Mouse (Mus musculus) limb, embryonic 14.5 days (tissue): Measurements from ENCODE around the gene Srarp. TPM values are rescaled to one million over a fixed set of nuclear protein-coding genes. Genes with fewer than 3 reads are reported as not detected.

ENCODE experiments used
- ATAC-seq: fragments of 200-750 bp; cut with Nextera tagmentation; 2 replicates; pipeline ENCODE4 v1.8.0; 2017; ENCODE audit warnings: low read depth, moderate number of reproducible peaks, moderate TSS enrichment; ENCODE audit not compliant: low FRiP score
- DNase-seq: peaks from one replicate; pipeline ENCODE4 v3.0.0-alpha.2; 2015; ENCODE audit warnings: low spot score
- H3K27ac ChIP-seq: fragments of 300-500 bp; sonication (generic); replicated peaks from 2 replicates; pipeline ENCODE4 v1.5.1; 2014; ENCODE audit warnings: low read depth, mild to moderate bottlenecking, low read length, moderate library complexity, mixed read lengths
- H3K27me3 ChIP-seq: fragments of 300-500 bp; sonication (generic); 2 replicates; pipeline ENCODE4 v1.6.1; 2014; ENCODE audit warnings: low read length, mixed read lengths; ENCODE audit not compliant: control insufficient read depth, insufficient read depth
- H3K36me3 ChIP-seq: fragments of 300-500 bp; sonication (generic); 2 replicates; pipeline ENCODE4 v1.6.1; 2014; ENCODE audit warnings: mild to moderate bottlenecking, low read length, moderate library complexity, mixed read lengths; ENCODE audit not compliant: control insufficient read depth, insufficient read depth
- H3K4me1 ChIP-seq: fragments of 300-500 bp; sonication (generic); 2 replicates; pipeline ENCODE4 v1.6.1; 2014; ENCODE audit warnings: antibody characterized with exemption, low read length, mixed read lengths; ENCODE audit not compliant: control insufficient read depth, insufficient read depth
- H3K4me2 ChIP-seq: fragments of 300-500 bp; sonication (generic); replicated peaks from 2 replicates; pipeline ENCODE4 v1.6.1; 2014; ENCODE audit warnings: low read depth, mild to moderate bottlenecking, low read length, moderate library complexity; ENCODE audit not compliant: severe bottlenecking
- H3K4me3 ChIP-seq: fragments of 300-500 bp; sonication (generic); replicated peaks from 2 replicates; pipeline ENCODE4 v1.5.1; 2014; ENCODE audit warnings: low read length
- H3K9ac ChIP-seq: fragments of 300-500 bp; sonication (generic); 2 replicates; pipeline ENCODE4 v1.6.1; 2014; ENCODE audit warnings: mild to moderate bottlenecking, low read depth, low read length, moderate library complexity; ENCODE audit not compliant: severe bottlenecking
- H3K9me3 ChIP-seq: fragments of 300-500 bp; sonication (generic); 2 replicates; pipeline ENCODE4 v1.6.1; 2016; ENCODE audit warnings: low read length; ENCODE audit not compliant: control insufficient read depth
- POLR2A ChIP-seq: fragments of 200-500 bp; IDR thresholded peaks from 2 replicates; pipeline ENCODE4 v1.8.0; 2012; ENCODE audit warnings: inconsistent platforms, mild to moderate bottlenecking, moderate library complexity, borderline replicate concordance; ENCODE audit not compliant: insufficient read depth, insufficient read length; ENCODE audit errors: extremely low read depth
- WGBS: fragments of 180-500 bp; shearing (Covaris S2); extraction: QIAGEN DNeasy Blood & Tissue Kit; methylation state at CpG from one replicate; pipeline ENCODE4 v1.1.7; 2014; 5-methylcytosine and 5-hydroxymethylcytosine counted together
- polyA plus RNA-seq, 2 experiments: library from polyadenylated mRNA; depleted of rRNA in 1 of 2; stranded (reverse) in 1 of 2; unstranded in 1 of 2; fragments of >200 nt; fragmentation: Nextera tagmentation in 1 of 2; extraction: Ambion mirVana in 1 of 2; gene quantifications; 2 replicates each; pipeline versions ENCODE4 v1.2.1 to v1.2.3; 2012 to 2014

Srarp gene
- polyA plus RNA-seq, 2 experiments = not detected

DNA sequence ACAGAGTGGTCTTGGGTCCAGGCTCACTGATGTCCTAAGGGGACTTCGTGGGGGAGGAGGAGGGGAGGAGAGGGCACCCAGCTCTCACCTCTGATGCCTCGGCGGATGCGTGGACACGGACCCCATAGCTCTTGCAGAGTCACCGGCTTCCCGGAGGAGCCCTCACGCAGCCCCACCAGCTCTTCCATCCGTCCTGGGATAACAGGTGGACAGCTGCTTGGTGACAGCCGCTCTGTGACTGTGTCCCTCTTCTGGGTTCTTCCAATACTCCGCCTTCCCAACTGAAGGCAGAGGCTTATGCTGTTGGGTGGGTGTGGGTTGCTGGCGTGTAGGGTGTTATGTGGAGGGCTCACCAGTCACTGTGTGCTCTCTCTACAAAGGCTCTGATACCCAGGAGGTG, 38.0 kb downstream of the Srarp start:
- Histone ChIP-seq H3K4me1 (peaks cover 5% of the 10 kb centered on the region), H3K9me3 (no peaks in the 10 kb centered on the region), H3K27me3 (no peaks in the 10 kb centered on the region), H3K36me3 (no peaks in the 10 kb centered on the region), H3K9ac (no peak overlapping the region), H3K27ac (no peak overlapping the region), H3K4me2 (no peak overlapping the region), H3K4me3 (no peak overlapping the region)
- TF ChIP-seq POLR2A = no peak
- 75% methylated on average over 11 of the region's 12 CpGs for WGBS
- DNase-seq (no peak), ATAC-seq (no peak)

DNA sequence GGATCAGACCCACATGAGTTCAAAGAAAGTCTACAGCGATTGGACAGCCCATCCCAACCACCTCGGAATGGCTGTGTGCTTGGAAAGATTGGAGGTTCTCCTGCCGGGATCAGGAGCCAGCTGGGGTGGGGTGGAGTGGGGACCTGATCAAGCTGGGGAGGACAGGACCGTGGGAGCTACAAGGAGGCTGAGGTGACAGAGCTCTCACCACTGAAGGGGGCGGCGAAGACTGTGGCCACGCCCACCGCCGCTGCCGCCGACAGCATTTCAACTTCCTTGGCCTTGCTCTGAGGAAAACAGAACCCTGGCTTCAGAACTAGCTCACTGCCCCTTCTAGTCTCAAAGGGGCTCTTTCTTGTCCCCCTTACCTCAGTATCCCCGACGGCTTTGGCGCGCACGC, 41.2 kb downstream of the Srarp start:
- no peak overlapping the region for H3K4me3 ChIP-seq
- no peak for TF ChIP-seq POLR2A
- H3K9me3 ChIP-seq = no peaks in the 10 kb centered on the region
- WGBS = 16% methylated on average over 16 of the region's 16 CpGs
- H3K9ac ChIP-seq = no peak overlapping the region
- ATAC-seq (no peak), DNase-seq (no peak)
- peaks cover 5% of the 10 kb centered on the region for H3K4me1 ChIP-seq
- H3K27ac ChIP-seq = no peak overlapping the region
- peak overlapping the region; percentile 23; the same call in 1 of the 2 replicates for H3K4me2 ChIP-seq
- no peaks in the 10 kb centered on the region for H3K27me3 ChIP-seq
- H3K36me3 ChIP-seq = no peaks in the 10 kb centered on the region

DNA sequence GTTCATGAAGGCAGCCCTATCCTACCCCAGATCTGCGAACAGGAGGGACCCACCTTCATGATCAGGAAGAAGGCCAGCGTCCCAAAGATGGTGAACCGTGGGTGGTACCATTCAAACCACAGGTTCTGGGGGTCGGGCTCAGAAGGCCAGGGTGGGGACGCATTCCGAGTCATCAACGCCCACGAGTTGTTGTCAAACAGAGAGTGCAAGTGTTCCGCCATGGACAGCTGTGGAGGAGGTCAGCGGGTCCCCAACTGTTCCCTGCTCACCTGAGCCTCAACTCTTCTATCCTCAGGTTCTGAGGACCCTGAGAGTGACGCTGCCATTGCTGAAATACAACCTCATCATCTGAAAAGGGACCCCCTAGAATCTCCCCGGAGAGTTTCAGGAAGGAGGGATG, 44.6 kb downstream of the Srarp start:
- no peak for DNase-seq
- Histone ChIP-seq H3K9me3 (no peaks in the 10 kb centered on the region), H3K4me2 (no peak overlapping the region), H3K27me3 (no peaks in the 10 kb centered on the region), H3K9ac (no peak overlapping the region), H3K27ac (no peak overlapping the region), H3K4me1 (peaks cover 7% of the 10 kb centered on the region), H3K4me3 (no peak overlapping the region), H3K36me3 (no peaks in the 10 kb centered on the region)
- no peak for ATAC-seq
- WGBS = 82% methylated on average over 12 of the region's 12 CpGs
- no peak for TF ChIP-seq POLR2A

DNA sequence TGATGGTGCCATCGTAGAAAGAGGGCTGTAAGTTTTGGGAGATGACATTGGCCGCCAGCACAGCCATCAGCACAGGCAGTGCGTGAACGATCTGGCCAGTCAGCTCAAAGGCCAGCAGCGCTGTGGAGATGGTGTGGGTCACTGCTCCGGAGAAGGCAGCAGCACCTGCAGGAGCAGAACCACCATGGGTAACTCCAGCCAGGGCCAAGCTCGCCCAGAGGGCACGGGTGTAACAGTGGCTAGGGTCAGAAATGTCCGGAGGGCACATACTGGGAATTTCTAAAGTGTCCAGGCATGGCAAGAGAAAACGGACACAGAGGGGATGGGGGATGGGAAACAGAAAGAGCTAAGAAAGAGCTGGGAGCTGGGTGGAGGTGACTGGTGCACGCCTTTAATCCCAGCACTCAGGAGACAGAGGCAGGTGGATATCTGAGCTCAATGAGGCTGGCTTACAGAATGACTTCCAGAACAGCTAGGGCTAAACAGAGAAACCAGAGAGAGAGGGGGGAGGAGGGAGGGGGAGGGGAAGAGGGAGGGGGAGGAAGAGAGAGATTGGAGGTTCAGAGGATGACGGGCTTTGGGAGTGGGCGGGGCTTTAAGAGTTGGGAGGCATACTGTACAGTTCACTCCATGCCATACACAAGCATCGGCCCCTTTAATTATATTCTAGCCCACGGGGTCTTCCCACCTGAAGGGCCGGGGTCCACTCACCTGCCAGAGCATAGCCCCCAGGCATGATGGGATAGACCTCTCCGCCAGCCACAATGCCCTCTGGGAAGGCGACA, 46.3 kb downstream of the Srarp start:
- H3K9ac ChIP-seq = no peak overlapping the region
- no peaks in the 10 kb centered on the region for H3K36me3 ChIP-seq
- DNase-seq = no peak
- peaks cover 2% of the 10 kb centered on the region; the same call in 1 of the 2 replicates for H3K4me1 ChIP-seq
- 59% methylated on average over 18 of the region's 18 CpGs for WGBS
- no peak overlapping the region for H3K27ac ChIP-seq
- TF ChIP-seq POLR2A = no peak
- ATAC-seq = no peak
- peaks cover 3% of the 10 kb centered on the region; the same call in 1 of the 2 replicates for H3K27me3 ChIP-seq
- no peak overlapping the region for H3K4me2 ChIP-seq
- no peak overlapping the region for H3K4me3 ChIP-seq
- no peaks in the 10 kb centered on the region for H3K9me3 ChIP-seq

DNA sequence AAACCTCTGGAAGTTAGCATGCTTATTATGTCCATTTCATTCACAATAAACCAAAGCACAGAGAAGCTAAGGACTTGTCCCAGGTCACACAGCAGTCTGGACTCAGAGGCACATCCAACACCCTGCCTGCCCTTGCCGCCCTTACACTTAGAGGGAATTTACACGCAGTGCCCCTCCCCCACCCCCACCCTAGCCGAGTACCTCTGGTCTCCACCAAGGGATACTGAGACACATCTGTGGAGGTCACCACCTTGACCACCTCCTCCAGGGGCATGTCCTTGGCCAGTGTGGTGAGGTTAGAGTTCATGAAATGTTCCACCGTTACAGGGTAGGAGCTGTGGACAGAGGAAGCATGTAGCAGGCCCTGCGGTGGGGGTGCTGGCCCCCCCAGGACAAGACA, 48.0 kb downstream of the Srarp start:
- no peak overlapping the region for H3K9ac ChIP-seq
- H3K36me3 ChIP-seq = no peaks in the 10 kb centered on the region
- H3K27me3 ChIP-seq = peaks cover 19% of the 10 kb centered on the region
- no peaks in the 10 kb centered on the region for H3K9me3 ChIP-seq
- 68% methylated on average over 5 of the region's 5 CpGs for WGBS
- H3K4me3 ChIP-seq = no peak overlapping the region
- no peak overlapping the region for H3K4me2 ChIP-seq
- H3K27ac ChIP-seq = no peak overlapping the region
- ATAC-seq (no peak), DNase-seq (no peak)
- no peak for TF ChIP-seq POLR2A
- H3K4me1 ChIP-seq = peaks cover 2% of the 10 kb centered on the region; the same call in 1 of the 2 replicates
